Mouse (Mus musculus) right cerebral cortex, postnatal 36 days (tissue): ENCODE measurements around the gene Ddx56.
"Not testable (repeated sequence)": the region's sequence is repeated elsewhere in the genome, so short reads cannot be mapped to it uniquely, and the experiment has no call there.

Experiments
- DNase-seq, 2 experiments: peaks; one replicate each; pipeline ENCODE4 v3.0.0; 2022; ENCODE audit warnings: low spot score in 2 of 2, mixed read lengths in 1 of 2

Ddx56 gene

GRCm38 (mm10) chr11:6261434-6262082 lies 6.0 kb downstream of the Ddx56 start:
- peak in 1 of 2 experiments; percentile 45 for DNase-seq

- DNase-seq: no peak
Observed at GRCm38 (mm10) chr11:6259413-6259812, 8.2 kb downstream of the Ddx56 start.

GRCm38 (mm10) chr11:6256490-6257072 lies 11.0 kb downstream of the Ddx56 start:
- DNase-seq: no peak

GRCm38 (mm10) chr11:6254602-6255001 lies 13.0 kb downstream of the Ddx56 start:
- DNase-seq: not testable (repeated sequence)

GRCm38 (mm10) chr11:6252824-6253223 lies 14.7 kb downstream of the Ddx56 start:
- DNase-seq: no peak

GRCm38 (mm10) chr11:6252248-6252647 lies 15.3 kb downstream of the Ddx56 start:
- DNase-seq: no peak

- DNase-seq: no peak
Observed at GRCm38 (mm10) chr11:6244707-6245106, 22.9 kb downstream of the Ddx56 start.

GRCm38 (mm10) chr11:6233025-6233424 lies 34.5 kb downstream of the Ddx56 start:
- DNase-seq: no peak

- no peak for DNase-seq
Observed at GRCm38 (mm10) chr11:6230012-6230411, 37.6 kb downstream of the Ddx56 start, which contains the start of gene Npc1l1. Npc1l1 (minus strand) TSS chr11:6230143.

GRCm38 (mm10) chr11:6224541-6225229 lies 42.9 kb downstream of the Ddx56 start:
- DNase-seq: peak; percentile 14 to 58

- no peak for DNase-seq
Observed at GRCm38 (mm10) chr11:6222187-6222586, 45.4 kb downstream of the Ddx56 start.

GRCm38 (mm10) chr11:6219967-6220366 lies 47.6 kb downstream of the Ddx56 start:
- DNase-seq: no peak

GRCm38 (mm10) chr11:6218189-6218896 lies 49.2 kb downstream of the Ddx56 start:
- no peak for DNase-seq

- no peak for DNase-seq
Observed at GRCm38 (mm10) chr11:6216834-6217233, 50.7 kb downstream of the Ddx56 start.
